Mouse (Mus musculus): ENCODE data around the gene Tagln3. TPM values are rescaled to one million over a fixed set of nuclear protein-coding genes. Genes with fewer than 3 reads are reported as not detected.

The Tagln3 gene
- polyA plus RNA-seq (2016; fragmentation: Nextera tagmentation; extraction: Ambion mirVana): 319 and 330 TPM in 2 replicates

- Histone ChIP-seq H3K27ac (peak within 1 kb of the TSS; percentile 98), H3K36me3 (replicated peaks) (peaks cover 36% of the 10 kb centered on the region), H3K9ac (peak within 1 kb of the TSS; percentile 79), H3K9me3 (no peaks in the 10 kb centered on the region), H3K27me3 (no peaks in the 10 kb centered on the region), H3K4me3 (replicated peaks) (peak within 1 kb of the TSS; percentile 58), H3K4me2 (peak within 1 kb of the TSS; percentile 73), H3K4me1 (peaks cover 45% of the 10 kb centered on the region)
- WGBS: under 1% methylated on average over 30 of the region's 30 CpGs
- peak; percentile 89 for ATAC-seq (ENCODE audit: low FRiP score)
These were observed at the start of gene Tagln3 for GRCm38 (mm10) chr16:45724061-45724741. Tagln3 (minus strand) TSS chr16:45724608.

- no peak overlapping the region for H3K9ac ChIP-seq
- H3K9me3 ChIP-seq: no peaks in the 10 kb centered on the region
- no peak overlapping the region for H3K4me3 ChIP-seq (replicated peaks)
- no peaks in the 10 kb centered on the region for H3K27me3 ChIP-seq
- H3K4me1 ChIP-seq: 0 out of 2 replicates have a peak, but pooled peaks cover 12% of the 10 kb centered on the region
- WGBS: 95% methylated on average over 6 of the region's 6 CpGs
- ATAC-seq (ENCODE audit: low FRiP score): no peak
- no peak overlapping the region for H3K4me2 ChIP-seq
- peaks cover 19% of the 10 kb centered on the region for H3K36me3 ChIP-seq (replicated peaks)
- no peak overlapping the region for H3K27ac ChIP-seq
These were observed 46.5 kb upstream of the Tagln3 start for GRCm38 (mm10) chr16:45770914-45771313.

- 61% methylated on average over 10 of the region's 10 CpGs for WGBS
- no peak overlapping the region for H3K4me2 ChIP-seq
- no peaks in the 10 kb centered on the region for H3K9me3 ChIP-seq
- ATAC-seq (ENCODE audit: low FRiP score): peak; percentile 55; the same call in 1 of the 2 replicates
- H3K36me3 ChIP-seq (replicated peaks): peaks cover 14% of the 10 kb centered on the region
- 0 out of 2 replicates have a peak, but pooled peaks cover 12% of the 10 kb centered on the region for H3K4me1 ChIP-seq
- H3K4me3 ChIP-seq (replicated peaks): no peak overlapping the region
- H3K9ac ChIP-seq: no peak overlapping the region
- H3K27ac ChIP-seq: 0 out of 2 replicates have a peak overlapping the region, but pooled peaks have one; percentile 19
- no peaks in the 10 kb centered on the region for H3K27me3 ChIP-seq
These were observed 43.6 kb upstream of the Tagln3 start for GRCm38 (mm10) chr16:45767853-45768640.

DNA sequence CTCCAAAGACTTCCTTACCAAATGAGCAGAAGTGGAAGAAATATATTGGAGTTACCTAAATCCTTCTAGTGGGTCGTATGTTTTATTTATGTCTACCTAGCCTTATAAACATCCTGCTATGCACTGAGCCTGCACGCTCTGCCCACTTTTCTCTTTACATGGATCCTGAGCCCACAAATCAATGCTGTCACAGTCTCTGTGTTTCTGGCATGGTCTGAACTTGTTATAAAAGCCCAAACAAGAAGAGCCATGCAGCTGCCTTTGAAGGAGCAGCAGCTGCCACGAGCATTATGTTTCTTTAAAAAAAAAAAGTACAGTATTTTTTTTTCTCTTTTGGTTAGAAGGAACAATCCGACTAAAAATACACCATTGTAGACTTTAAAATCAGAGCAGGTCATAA is 43.0 kb upstream of the Tagln3 start:
- no peaks in the 10 kb centered on the region for H3K9me3 ChIP-seq
- no peaks in the 10 kb centered on the region for H3K27me3 ChIP-seq
- H3K4me1 ChIP-seq: 0 out of 2 replicates have a peak, but pooled peaks cover 12% of the 10 kb centered on the region
- peaks cover 16% of the 10 kb centered on the region for H3K36me3 ChIP-seq (replicated peaks)
- WGBS: 55% methylated on average over 4 of the region's 4 CpGs
- no peak overlapping the region for H3K4me2 ChIP-seq
- no peak overlapping the region for H3K4me3 ChIP-seq (replicated peaks)
- ATAC-seq (ENCODE audit: low FRiP score): no peak
- H3K9ac ChIP-seq: no peak overlapping the region
- 0 out of 2 replicates have a peak overlapping the region, but pooled peaks have one; percentile 31 for H3K27ac ChIP-seq

- Histone ChIP-seq H3K9me3 (no peaks in the 10 kb centered on the region), H3K4me2 (no peak overlapping the region), H3K27ac (no peak overlapping the region), H3K4me1 (0 out of 2 replicates have a peak, but pooled peaks cover 12% of the 10 kb centered on the region), H3K9ac (no peak overlapping the region), H3K36me3 (replicated peaks) (peaks cover 11% of the 10 kb centered on the region), H3K27me3 (no peaks in the 10 kb centered on the region), H3K4me3 (replicated peaks) (no peak overlapping the region)
- WGBS: 88% methylated on average over 7 of the region's 7 CpGs
- ATAC-seq (ENCODE audit: low FRiP score): no peak
These were observed 41.5 kb upstream of the Tagln3 start for GRCm38 (mm10) chr16:45765801-45766494.

GRCm38 (mm10) chr16:45765102-45765501 is 40.7 kb upstream of the Tagln3 start:
- H3K27me3 ChIP-seq: no peaks in the 10 kb centered on the region
- H3K27ac ChIP-seq: no peak overlapping the region
- H3K36me3 ChIP-seq (replicated peaks): peaks cover 3% of the 10 kb centered on the region; the same call in 1 of the 2 replicates
- H3K9ac ChIP-seq: no peak overlapping the region
- no peak overlapping the region for H3K4me3 ChIP-seq (replicated peaks)
- H3K9me3 ChIP-seq: no peaks in the 10 kb centered on the region
- H3K4me2 ChIP-seq: no peak overlapping the region
- no peak for ATAC-seq (ENCODE audit: low FRiP score)
- H3K4me1 ChIP-seq: 0 out of 2 replicates have a peak, but pooled peaks cover 12% of the 10 kb centered on the region
- 91% methylated on average over 3 of the region's 3 CpGs for WGBS

DNA sequence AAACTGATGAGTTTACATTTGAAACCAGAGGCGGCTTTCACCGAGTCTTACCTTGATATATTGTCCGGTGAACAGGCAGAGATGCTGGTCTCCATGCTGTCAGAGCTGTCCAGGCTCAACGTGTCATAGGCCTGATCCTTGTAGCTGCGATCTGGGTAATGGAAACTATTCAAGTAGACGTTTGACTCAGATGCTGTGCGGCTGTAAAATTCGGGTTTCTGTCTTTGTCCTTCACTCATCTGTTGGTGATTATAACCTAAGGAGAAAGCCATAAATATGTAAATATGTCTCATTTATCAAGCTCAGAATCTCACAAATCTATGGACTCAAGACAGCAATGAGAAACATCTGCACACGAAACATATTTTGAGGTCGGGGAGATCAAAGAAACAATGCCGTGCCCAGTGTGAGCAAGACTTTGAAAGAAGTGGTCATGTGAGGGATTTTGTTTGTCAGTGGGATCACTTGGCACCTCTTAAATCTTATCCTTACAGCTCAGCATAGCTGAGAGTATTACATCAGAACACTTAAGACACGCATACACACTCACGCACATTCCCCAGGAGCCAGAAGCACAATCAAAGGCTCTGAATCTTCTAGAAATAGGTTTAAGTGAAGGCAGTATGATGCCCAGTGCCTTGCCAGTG is 38.6 kb upstream of the Tagln3 start:
- no peak overlapping the region for H3K4me3 ChIP-seq (replicated peaks)
- no peak overlapping the region for H3K27ac ChIP-seq
- no peaks in the 10 kb centered on the region for H3K27me3 ChIP-seq
- no peaks in the 10 kb centered on the region for H3K9me3 ChIP-seq
- peaks cover 2% of the 10 kb centered on the region; the same call in 1 of the 2 replicates for H3K36me3 ChIP-seq (replicated peaks)
- ATAC-seq (ENCODE audit: low FRiP score): no peak
- 86% methylated on average over 13 of the region's 13 CpGs for WGBS
- 0 out of 2 replicates have a peak, but pooled peaks cover 9% of the 10 kb centered on the region for H3K4me1 ChIP-seq
- no peak overlapping the region for H3K4me2 ChIP-seq
- H3K9ac ChIP-seq: no peak overlapping the region

- Histone ChIP-seq H3K9me3 (no peaks in the 10 kb centered on the region), H3K27me3 (no peaks in the 10 kb centered on the region)
- WGBS: 86% methylated on average over 1 of the region's 1 CpGs
These were observed 37.0 kb upstream of the Tagln3 start for GRCm38 (mm10) chr16:45761425-45761824.

DNA sequence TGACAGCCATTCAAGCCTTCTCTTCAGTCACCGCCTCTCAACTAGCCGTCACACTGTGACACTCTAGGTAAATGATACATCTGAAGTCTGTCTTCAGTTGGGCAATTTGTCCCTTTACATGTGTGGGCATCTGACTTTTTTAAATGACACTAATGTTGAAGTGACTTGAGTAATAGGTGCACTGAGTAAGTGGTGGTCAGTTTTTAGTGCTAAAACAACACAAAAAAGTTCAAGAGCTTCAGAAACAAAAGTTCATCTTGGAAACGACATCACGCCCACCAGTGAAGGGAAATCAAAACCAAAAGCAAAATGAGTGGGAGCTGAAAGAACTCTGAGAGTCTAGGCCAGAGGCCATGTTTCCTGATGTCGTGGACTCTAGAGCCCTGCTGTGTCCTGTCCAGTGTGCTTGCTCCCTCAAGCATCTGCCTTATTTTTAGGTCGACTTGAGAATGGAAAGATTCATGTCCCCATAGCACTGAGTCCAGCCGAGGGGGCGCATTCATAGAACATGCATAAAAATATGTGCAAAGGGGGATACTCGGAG is 34.4 kb upstream of the Tagln3 start:
- no peak for ATAC-seq (ENCODE audit: low FRiP score)
- H3K4me1 ChIP-seq: no peaks in the 10 kb centered on the region
- WGBS: 89% methylated on average over 9 of the region's 9 CpGs
- no peaks in the 10 kb centered on the region for H3K27me3 ChIP-seq
- H3K9ac ChIP-seq: no peak overlapping the region
- no peaks in the 10 kb centered on the region for H3K9me3 ChIP-seq
- H3K36me3 ChIP-seq (replicated peaks): peaks cover 2% of the 10 kb centered on the region
- no peak overlapping the region for H3K4me3 ChIP-seq (replicated peaks)
- H3K27ac ChIP-seq: no peak overlapping the region
- H3K4me2 ChIP-seq: no peak overlapping the region

More at GRCm38 (mm10) chr16:45761425-45761824, 37.0 kb upstream of the Tagln3 start:
- H3K36me3 ChIP-seq (replicated peaks): peaks cover 2% of the 10 kb centered on the region
- H3K9ac ChIP-seq: no peak overlapping the region
- H3K4me3 ChIP-seq (replicated peaks): no peak overlapping the region
- no peaks in the 10 kb centered on the region for H3K4me1 ChIP-seq
- no peak for ATAC-seq (ENCODE audit: low FRiP score)
- H3K4me2 ChIP-seq: no peak overlapping the region
- H3K27ac ChIP-seq: no peak overlapping the region

- Histone ChIP-seq H3K27ac (peak overlapping the region; percentile 53; the same call in 1 of the 2 replicates), H3K4me3 (replicated peaks) (no peak overlapping the region), H3K9ac (no peak overlapping the region), H3K36me3 (replicated peaks) (no peaks in the 10 kb centered on the region; the same call in none of the 2 replicates), H3K27me3 (no peaks in the 10 kb centered on the region), H3K4me1 (no peaks in the 10 kb centered on the region), H3K9me3 (no peaks in the 10 kb centered on the region), H3K4me2 (no peak overlapping the region)
- ATAC-seq (ENCODE audit: low FRiP score): no peak
- WGBS: 88% methylated on average over 12 of the region's 12 CpGs
These were observed 33.1 kb upstream of the Tagln3 start for GRCm38 (mm10) chr16:45757421-45758078.

GRCm38 (mm10) chr16:45756855-45757254 is 32.4 kb upstream of the Tagln3 start:
- Histone ChIP-seq H3K27me3 (no peaks in the 10 kb centered on the region), H3K4me3 (replicated peaks) (no peak overlapping the region), H3K9me3 (no peaks in the 10 kb centered on the region), H3K9ac (no peak overlapping the region), H3K4me1 (no peaks in the 10 kb centered on the region), H3K27ac (no peak overlapping the region), H3K4me2 (no peak overlapping the region), H3K36me3 (replicated peaks) (peaks cover 5% of the 10 kb centered on the region)
- peak; percentile 78 for ATAC-seq (ENCODE audit: low FRiP score)
- WGBS: 48% methylated on average over 9 of the region's 9 CpGs
